ENCODE assay signal across 10 mouse cellular contexts in genomic region chr1:79752015-79752695, GRCm38 (mm10). TPM values are rescaled to one million over a fixed set of nuclear protein-coding genes. Genes with fewer than 3 reads are reported as not detected.
DNase-seq lines count a peak whose midpoint lies in the region; ATAC-seq and TF ChIP-seq lines count a peak whose summit lies in the region.
"Had no signal": no experiment of that assay in that cellular context is flagged by ENCODE, and none has a peak within 500 bp of the region (broad histone marks: within the 10 kb centered on the region; RNA-seq: fewer than 3 reads in every experiment).

No protein-coding gene starts in this region.

- WGBS in kidney, postnatal 0 days, result 71% methylated on average over 7 of the region's 7 CpGs

- H3K4me2 ChIP-seq in kidney, postnatal 0 days (ENCODE audit: low read length), result no peak overlapping the region
- H3K4me2 ChIP-seq in CH12.LX (ENCODE audit: insufficient read depth, low read depth, poor library complexity, severe bottlenecking), result peak overlapping the region; percentile 40; the same call in 1 of the 2 replicates
- H3K4me2 ChIP-seq: neural tube, embryonic 12.5 days had no signal

- no peak overlapping the region for H3K9ac ChIP-seq in kidney, postnatal 0 days (ENCODE audit: low read depth, low read length)
- H3K9ac ChIP-seq in CH12.LX (ENCODE audit: insufficient read depth, low read depth), result no peak overlapping the region
- H3K9ac ChIP-seq: neural tube, embryonic 12.5 days had no signal

- in situ Hi-C loops in CH12.LX (cut with MboI; ENCODE audit: low pct_ligation_motif_present, low pct_unique_long_range_greater_than_20kb, low sequenced_read_pairs), result loop anchor here (25.0 kb wide), 1 partner anchor 735 kb away; no protein-coding TSS in a partner anchor

- no peaks in the 10 kb centered on the region for H3K36me3 ChIP-seq in kidney, postnatal 0 days (ENCODE audit: insufficient read depth, low read length)
- peaks cover 13 to 79% of the 10 kb centered on the region in 2 experiments for H3K36me3 ChIP-seq in CH12.LX (replicated peaks in 1 of 2; ENCODE audit: control insufficient read depth in 1 of 2, insufficient read depth in 1 of 2, low read length in 1 of 2)

- H3K9me3 ChIP-seq in kidney, postnatal 0 days (replicated peaks; ENCODE audit: low read length), result no peaks in the 10 kb centered on the region
- H3K9me3 ChIP-seq in CH12.LX (replicated peaks; ENCODE audit: low read length), result peaks cover 6% of the 10 kb centered on the region

- TF ChIP-seq CTCF in kidney, postnatal 0 days (IDR thresholded peaks at IDR 0.05; ENCODE audit: low read depth), result no peak
- TF ChIP-seq CTCF in CH12.LX (conservative IDR thresholded peaks at IDR 0.05 in 1 of 2, IDR thresholded peaks at IDR 0.05 in 1 of 2; ENCODE audit: low read depth in 2 of 2, low read length in 2 of 2), result no peak
- TF ChIP-seq CTCF in layer of hippocampus, adult 2 months (conservative IDR thresholded peaks at IDR 0.05), result no peak

- no peak for TF ChIP-seq EP300 in CH12.LX (IDR thresholded peaks at IDR 0.05; ENCODE audit: low read length)

- no peaks in the 10 kb centered on the region for H3K27me3 ChIP-seq in kidney, postnatal 0 days (ENCODE audit: insufficient read depth, low read length)
- no peaks in the 10 kb centered on the region for H3K27me3 ChIP-seq in CH12.LX (replicated peaks)
- H3K27me3 ChIP-seq: neural tube, embryonic 12.5 days had no signal

- H3K4me1 ChIP-seq in kidney, postnatal 0 days (replicated peaks; ENCODE audit: insufficient read depth, low read length), result no peaks in the 10 kb centered on the region
- H3K4me1 ChIP-seq in CH12.LX (ENCODE audit: control insufficient read depth in 1 of 2, insufficient read depth in 2 of 2), result peaks cover 11 to 60% of the 10 kb centered on the region in 2 experiments

- DNase-seq in kidney, postnatal 0 days (ENCODE audit: low spot score), result no peak
- no peak for DNase-seq in kidney, postnatal 4 days
- DNase-seq in CH12.LX (ENCODE audit: extremely low read depth), result no peak
- DNase-seq in layer of hippocampus, adult 2 months (ENCODE audit: low spot score in 2 of 2), result no peak
- no peak for DNase-seq in frontal cortex, postnatal 25 days (ENCODE audit: low spot score in 2 of 2)
- DNase-seq: kidney, adult 9 months; right cerebral cortex, postnatal 14 days had no signal

- peaks cover 15% of the 10 kb centered on the region for H3K79me2 ChIP-seq in CH12.LX (replicated peaks; ENCODE audit: control insufficient read depth, extremely low read depth, insufficient read depth, poor library complexity, severe bottlenecking)

- H3K27ac ChIP-seq in kidney, postnatal 0 days, result 0 out of 2 replicates have a peak overlapping the region, but pooled peaks have one; percentile 36
- H3K27ac ChIP-seq in CH12.LX (ENCODE audit: insufficient read depth, low read depth), result no peak overlapping the region
- no peak overlapping the region for H3K27ac ChIP-seq in layer of hippocampus, adult 2 months
- H3K27ac ChIP-seq: neural tube, embryonic 12.5 days had no signal

- no peak for ATAC-seq in kidney, postnatal 0 days (replicated peaks; ENCODE audit: low FRiP score, low read depth)
- ATAC-seq in common myeloid progenitor, adult 5-6 weeks (replicated peaks; ENCODE audit: low read depth, poor library complexity, severe bottlenecking), result peak; percentile 28
- ATAC-seq in monocyte, adult 5-6 weeks (replicated peaks; ENCODE audit: insufficient number of reproducible peaks, low FRiP score, low TSS enrichment, poor library complexity, severe bottlenecking), result peak; percentile 65

- no peak overlapping the region for H3K4me3 ChIP-seq in kidney, postnatal 0 days (replicated peaks; ENCODE audit: low read depth, low read length)
- peak overlapping the region in 1 of 3 experiments; percentile 10 for H3K4me3 ChIP-seq in CH12.LX (replicated peaks in 1 of 3; ENCODE audit: low read depth in 2 of 3, low read length in 2 of 3, poor library complexity in 1 of 3)
- no peak overlapping the region for H3K4me3 ChIP-seq in layer of hippocampus, adult 2 months
- H3K4me3 ChIP-seq: neural tube, embryonic 12.5 days had no signal

- TF ChIP-seq RAD21 in CH12.LX (IDR thresholded peaks at IDR 0.05; ENCODE audit: low read depth, low read length), result no peak

- dilution Hi-C loops in CH12.LX (cut with MboI; ENCODE audit: extremely low pct_ligation_motif_present, extremely low pct_unique_long_range_greater_than_20kb, low sequenced_read_pairs), result no loop called here

- TF ChIP-seq POLR2A in CH12.LX (IDR thresholded peaks at IDR 0.05; ENCODE audit: low read depth, low read length), result no peak

TF ChIP-seq in CH12.LX, 34 proteins besides CTCF, POLR2A, EP300 and RAD21:
- peak; percentile 84 for TF ChIP-seq ZNF384 (IDR thresholded peaks at IDR 0.05; ENCODE audit: low read depth, low read length)
- 0 out of 2 replicates have a peak, but pooled peaks have one; percentile 16 for TF ChIP-seq SIN3A (IDR thresholded peaks at IDR 0.05; ENCODE audit: low read length)
- no peak for TF ChIP-seq MEF2A (IDR thresholded peaks at IDR 0.05; ENCODE audit: borderline replicate concordance, low read depth, low read length)
- TF ChIP-seq MYC (IDR thresholded peaks at IDR 0.05; ENCODE audit: low read depth, low read length), result no peak

RNA-seq across cellular contexts. Expression of gene Mrpl44, which starts 23.7 kb away (rescaled TPM):
- 63.7 and 63.8 TPM in 2 replicates for polyA plus RNA-seq in kidney, postnatal 0 days (2015; fragmentation: Nextera tagmentation; extraction: Ambion mirVana)
- 63.7 and 67.0 TPM in 2 replicates for total RNA-seq in CH12.LX (2012; rRNA removed)
- total RNA-seq in CH12.LX (2014; rRNA removed), result 129 and 137 TPM in 2 replicates
- 84.3 and 85.0 TPM in 2 replicates for polyA plus RNA-seq in CH12.LX (2012; ENCODE audit: insufficient read length, low read depth)
- total RNA-seq in common myeloid progenitor, adult 5-6 weeks (2017), result 37.1 and 37.9 TPM in 2 replicates
- 14.1 to 18.0 TPM (median 15.9 TPM) in 3 replicates for total RNA-seq in monocyte, adult 5-6 weeks (2017)
- 10 to 100 TPM; 28.0 to 28.2 TPM for total RNA-seq in layer of hippocampus, adult 2 months (2021)

RNA-seq across cellular contexts. Expression of gene Wdfy1, which starts 23.8 kb away (rescaled TPM):
- 48.4 and 49.2 TPM in 2 replicates for polyA plus RNA-seq in kidney, postnatal 0 days (2015; fragmentation: Nextera tagmentation; extraction: Ambion mirVana)
- total RNA-seq in CH12.LX (2012; rRNA removed) (54.4 and 70.6 TPM in 2 replicates), CH12.LX (2014; rRNA removed) (56.3 and 57.3 TPM in 2 replicates)
- 84.3 and 86.3 TPM in 2 replicates for polyA plus RNA-seq in CH12.LX (2012; ENCODE audit: insufficient read length, low read depth)
- 7.5 and 23.4 TPM in 2 replicates for total RNA-seq in common myeloid progenitor, adult 5-6 weeks (2017)
- 24.7 to 50.1 TPM (median 27.2 TPM) in 3 replicates for total RNA-seq in monocyte, adult 5-6 weeks (2017)
- total RNA-seq in layer of hippocampus, adult 2 months (2021), result 10 to 100 TPM; 38.0 to 40.2 TPM
